Mouse (Mus musculus) megakaryocyte, embryonic 14.5 days (primary cell): ENCODE results near the gene Smyd3.

Source experiments
- FLI1 ChIP-seq: IDR thresholded peaks from 2 replicates; pipeline ENCODE4 v1.6.1; 2012; ENCODE audit warnings: low read length, inconsistent platforms, mixed read lengths
- GATA1 ChIP-seq: IDR thresholded peaks from 3 replicates; pipeline ENCODE4 v1.6.1; 2012; ENCODE audit warnings: mixed read lengths, low read length, inconsistent platforms, borderline replicate concordance

DNA sequence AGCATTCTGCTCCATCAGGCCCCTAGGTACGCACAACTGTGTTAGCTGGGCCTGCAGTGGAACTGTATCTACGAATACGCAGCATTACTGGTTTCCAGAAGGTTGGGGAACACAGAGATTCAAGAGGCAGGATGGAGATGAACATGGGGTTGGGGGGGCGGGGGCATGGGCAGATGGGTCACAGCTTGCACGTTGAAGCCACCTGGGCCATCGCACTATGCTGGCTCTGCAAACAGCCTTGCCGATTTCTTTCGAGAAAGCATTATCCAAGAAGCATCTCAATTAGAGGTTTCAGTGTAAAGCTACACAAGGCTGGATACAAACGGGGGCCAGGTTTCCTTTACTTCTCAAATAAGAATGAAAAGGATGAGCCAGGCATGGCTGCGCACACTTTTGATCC is 348.7 kb downstream of the Smyd3 start:
- no peak for TF ChIP-seq GATA1
- TF ChIP-seq FLI1: no peak
